Mouse (Mus musculus): Measurements from ENCODE around the gene Chdh.

Gene Chdh

GRCm38 (mm10) chr14:30014487-30014886 is 5.7 kb downstream of the Chdh start:
- DNase-seq: no peak

GRCm38 (mm10) chr14:30015008-30015407 is 6.2 kb downstream of the Chdh start:
- no peak for DNase-seq

- DNase-seq: no peak
Measured at GRCm38 (mm10) chr14:30016666-30017065, 7.8 kb downstream of the Chdh start.

- no peak for DNase-seq
Measured at GRCm38 (mm10) chr14:30017794-30018462, 9.1 kb downstream of the Chdh start.

- no peak for DNase-seq
Measured at GRCm38 (mm10) chr14:30018463-30018801, 9.6 kb downstream of the Chdh start.

- no peak for DNase-seq
Measured at GRCm38 (mm10) chr14:30018846-30019245, 10.0 kb downstream of the Chdh start.

GRCm38 (mm10) chr14:30019375-30019774 is 10.6 kb downstream of the Chdh start:
- no peak for DNase-seq

- no peak for DNase-seq
Measured at GRCm38 (mm10) chr14:30019792-30020575, 11.2 kb downstream of the Chdh start.

GRCm38 (mm10) chr14:30022471-30022870 is 13.6 kb downstream of the Chdh start:
- DNase-seq: no peak

- DNase-seq: no peak
Measured at GRCm38 (mm10) chr14:30024387-30024786, 15.6 kb downstream of the Chdh start.

- DNase-seq: peak; percentile 57 to 69
Measured at GRCm38 (mm10) chr14:30027378-30027777, 18.6 kb downstream of the Chdh start.

- no peak for DNase-seq
Measured at GRCm38 (mm10) chr14:30033405-30033804, 24.6 kb downstream of the Chdh start.

GRCm38 (mm10) chr14:30038431-30038830 is 29.6 kb downstream of the Chdh start:
- peak; percentile 60 to 62 for DNase-seq

GRCm38 (mm10) chr14:30039413-30039812 is 30.6 kb downstream of the Chdh start:
- DNase-seq: no peak

- no peak for DNase-seq
Measured at GRCm38 (mm10) chr14:30041836-30042235, 33.0 kb downstream of the Chdh start.

- no peak for DNase-seq
Measured at GRCm38 (mm10) chr14:30043356-30043940, 34.6 kb downstream of the Chdh start.

- DNase-seq: no peak
Measured at GRCm38 (mm10) chr14:30045239-30045638, 36.4 kb downstream of the Chdh start.

- no peak for DNase-seq
Measured at GRCm38 (mm10) chr14:30045704-30046220, 36.9 kb downstream of the Chdh start.

GRCm38 (mm10) chr14:30046976-30047375 is 38.2 kb downstream of the Chdh start:
- DNase-seq: no peak

GRCm38 (mm10) chr14:30048049-30048448 is 39.2 kb downstream of the Chdh start:
- no peak for DNase-seq

- no peak for DNase-seq
Measured at GRCm38 (mm10) chr14:30050280-30050679, 41.5 kb downstream of the Chdh start.

- DNase-seq: no peak
Measured at GRCm38 (mm10) chr14:30054922-30055321, 46.1 kb downstream of the Chdh start.

- peak; percentile 94 to 97 for DNase-seq
Measured at GRCm38 (mm10) chr14:30056031-30056766, 47.4 kb downstream of the Chdh start.

Data from cerebellum, postnatal 10 days (tissue).